Mouse (Mus musculus): ENCODE data around the gene Arhgef3. TPM values are rescaled to one million over a fixed set of nuclear protein-coding genes. Genes with fewer than 3 reads are reported as not detected.

Arhgef3 gene
- total RNA-seq, 2 experiments from 2014 or later = 29.9 to 44.1 TPM

DNA sequence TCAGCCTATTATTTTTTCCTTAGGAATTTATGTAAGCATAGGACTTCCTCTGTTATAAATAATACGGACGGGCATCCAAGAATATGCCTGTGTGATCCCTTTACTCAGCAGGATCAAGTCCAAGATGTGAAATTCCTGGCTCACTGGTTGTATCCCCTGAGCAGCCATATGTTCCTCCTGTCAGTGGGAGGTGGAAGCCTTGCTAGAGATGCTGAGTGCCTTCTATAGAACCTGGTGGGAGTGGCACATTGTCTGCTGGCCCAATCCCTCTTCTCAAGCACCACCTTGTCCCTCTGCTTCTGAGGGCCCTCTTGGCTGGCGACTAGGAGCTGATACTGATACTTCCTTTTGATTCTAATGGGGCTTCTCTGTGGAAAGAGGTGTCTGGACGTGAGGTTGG is 155.1 kb downstream of the Arhgef3 start:
- no peak for DNase-seq

DNA sequence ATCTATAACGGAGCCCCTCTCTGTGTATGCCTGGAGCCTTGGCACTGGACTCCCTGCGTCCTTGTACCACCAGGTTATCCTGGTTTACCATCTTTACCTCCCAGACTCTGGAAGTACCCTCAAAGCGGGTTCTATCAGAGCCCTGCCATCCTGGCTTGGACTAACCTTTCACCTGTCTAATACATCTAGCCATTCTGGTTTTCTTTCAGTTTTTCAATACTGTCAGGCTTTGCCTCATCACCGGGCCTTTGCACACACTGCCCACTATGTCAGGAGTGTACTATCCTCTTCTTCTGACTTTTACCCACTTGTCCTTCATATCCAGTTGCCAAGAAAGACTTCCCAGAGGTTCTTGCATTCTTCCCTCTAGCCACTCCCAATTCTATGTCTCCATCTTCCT is 155.8 kb downstream of the Arhgef3 start:
- DNase-seq = no peak

DNA sequence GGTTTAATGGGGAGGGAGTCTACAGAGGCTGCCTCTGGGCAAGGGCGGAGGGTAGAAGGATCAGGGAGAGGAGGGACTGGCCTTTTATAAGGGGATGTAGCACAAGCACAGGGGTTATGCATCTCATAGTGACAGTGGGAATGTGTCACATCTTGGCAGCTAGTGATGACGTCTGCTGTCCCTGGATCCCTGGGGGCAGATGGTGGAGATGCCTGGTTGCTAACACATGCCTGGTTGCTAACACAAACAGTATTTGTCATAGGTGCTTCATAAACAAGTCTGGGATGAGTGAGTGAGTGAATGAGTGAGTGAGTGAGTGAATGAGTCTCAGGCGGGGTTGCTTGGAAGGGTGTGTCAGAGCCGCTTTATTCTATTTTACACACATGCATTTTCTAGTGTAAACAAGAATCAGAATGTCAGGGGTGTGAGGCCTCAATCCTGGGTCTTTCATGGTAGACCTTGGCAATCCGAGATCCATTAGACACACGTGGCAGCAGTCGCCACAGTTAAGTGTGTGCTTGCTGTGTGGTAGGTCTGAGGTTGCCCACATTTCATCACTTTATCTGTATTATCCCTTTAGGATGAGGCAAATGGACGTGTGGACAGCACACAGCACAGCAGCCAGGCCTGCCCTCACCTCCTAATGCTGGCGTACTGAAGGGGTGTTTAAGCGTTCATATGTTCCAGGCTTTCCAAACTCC is 156.8 kb downstream of the Arhgef3 start:
- DNase-seq = no peak

DNA sequence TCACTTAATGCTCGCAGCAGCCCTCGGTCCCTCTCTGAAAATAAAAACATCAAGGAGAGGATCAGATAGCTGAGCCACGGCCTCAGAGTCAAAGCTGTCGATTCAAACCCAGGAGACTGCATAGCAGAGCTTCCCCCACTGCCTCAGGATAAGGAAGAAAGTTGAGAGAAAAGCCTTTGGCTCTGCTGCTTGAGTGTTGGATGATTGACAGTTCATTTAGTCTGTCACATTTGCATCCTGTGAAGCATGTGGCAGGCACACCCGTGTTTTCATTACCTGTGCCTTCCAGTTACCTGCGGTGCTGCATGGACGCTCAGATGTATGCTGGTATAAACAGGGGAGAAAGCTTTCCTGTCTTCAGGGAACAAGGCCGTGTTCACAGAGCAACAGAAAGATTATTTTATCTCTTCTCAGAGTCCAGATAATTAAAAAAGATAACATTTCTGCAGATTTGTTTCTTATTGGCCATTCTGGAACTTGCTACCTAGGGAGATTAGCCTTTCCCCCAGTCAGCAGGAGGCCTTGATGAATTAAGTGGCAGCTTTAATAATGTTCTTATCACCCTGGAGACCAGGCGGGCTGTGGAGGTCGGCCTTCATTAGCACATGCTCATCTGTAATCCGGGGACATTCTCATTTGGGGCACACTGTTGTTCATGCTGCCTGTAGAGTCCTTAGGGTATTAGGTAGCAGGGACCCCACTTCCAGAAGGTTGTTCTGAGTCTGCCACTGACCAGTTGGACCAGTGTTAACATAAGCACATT is 157.6 kb downstream of the Arhgef3 start:
- DNase-seq = no peak

DNA sequence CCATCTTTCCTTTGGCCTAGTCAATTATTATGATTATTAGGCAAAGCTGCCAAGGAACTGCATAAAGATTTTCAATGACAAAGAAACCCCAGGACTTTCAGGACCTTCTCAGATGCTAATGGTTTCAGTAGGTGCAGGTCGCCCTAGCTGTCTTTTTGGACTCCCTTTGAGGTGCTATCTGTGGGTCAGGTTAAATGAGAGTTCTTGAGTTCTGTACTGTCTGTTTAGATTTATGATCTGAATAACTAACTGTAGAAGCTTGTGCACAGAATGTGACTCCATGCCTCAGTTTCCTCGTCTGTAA is 158.1 kb downstream of the Arhgef3 start:
- DNase-seq = no peak

DNA sequence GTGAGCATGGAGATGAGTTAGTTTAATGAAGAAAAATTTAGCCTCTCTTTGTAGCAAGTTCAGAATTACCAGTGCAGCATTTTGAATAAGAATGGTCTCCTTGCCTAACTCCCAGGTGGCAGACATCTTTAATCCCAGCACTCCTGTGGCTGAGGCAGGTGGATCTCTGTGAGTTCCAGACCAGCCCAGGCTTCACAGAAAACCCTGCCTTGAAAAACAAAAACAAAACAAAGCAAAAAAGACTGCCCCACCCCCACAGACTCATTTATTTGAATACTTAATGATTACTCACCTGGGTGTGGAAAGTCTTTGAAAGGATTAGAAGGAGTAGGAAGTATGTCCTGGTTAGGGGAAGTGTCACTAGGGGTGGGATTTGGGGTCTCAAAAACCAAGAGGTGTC is 158.5 kb downstream of the Arhgef3 start:
- no peak for DNase-seq

DNA sequence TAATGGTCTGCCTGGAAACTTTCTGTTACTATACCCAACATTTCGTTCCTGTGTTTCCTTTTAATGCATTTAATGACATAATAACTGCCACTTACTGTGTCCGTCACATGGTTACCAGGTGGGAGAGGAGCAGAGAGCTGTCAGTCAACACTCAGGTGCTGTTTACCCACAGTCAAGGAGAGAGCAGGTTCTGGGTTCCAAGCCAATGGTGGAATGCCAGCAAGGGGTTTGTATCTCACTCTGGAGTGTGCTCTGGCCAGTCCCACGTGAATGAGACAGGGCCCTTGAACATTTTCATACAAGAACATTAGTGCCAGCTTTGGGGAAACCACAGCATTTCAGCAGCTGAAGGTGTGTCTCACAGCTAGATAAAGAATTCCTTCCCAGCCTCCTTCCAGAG is 162.6 kb downstream of the Arhgef3 start:
- DNase-seq = no peak

DNA sequence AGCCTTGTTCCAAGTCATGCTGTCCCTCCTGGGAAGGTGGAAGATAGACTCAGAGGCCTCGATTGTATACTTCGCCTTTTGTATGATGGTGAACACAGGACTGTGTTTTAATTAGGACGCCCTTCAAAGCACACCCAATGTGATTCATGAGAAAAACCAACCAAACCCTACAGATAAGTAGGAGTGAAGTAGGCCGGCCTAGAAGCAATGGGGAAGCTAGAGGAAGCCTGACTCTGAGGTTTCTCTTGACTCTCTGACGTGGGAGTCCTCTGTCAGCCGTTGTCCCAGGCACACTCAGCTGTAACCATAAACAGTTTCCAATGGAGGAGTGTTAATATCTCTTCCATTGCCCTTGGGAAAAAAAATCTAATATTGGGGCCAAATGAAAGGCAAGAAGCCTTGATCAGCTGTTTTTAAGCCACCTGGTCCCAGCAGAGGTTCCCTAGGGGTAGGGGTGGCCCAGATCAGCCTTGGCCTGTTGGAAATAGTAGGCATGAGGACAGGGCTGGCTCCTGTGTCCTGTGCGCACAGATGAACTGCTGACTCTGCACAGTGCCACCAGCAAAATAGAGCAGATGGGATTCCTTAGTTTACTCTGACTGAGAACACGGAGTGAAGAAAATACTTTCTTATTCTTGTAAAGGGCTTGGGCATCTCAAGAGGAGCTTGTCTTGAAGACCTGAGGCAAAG is 165.6 kb downstream of the Arhgef3 start:
- no peak for DNase-seq

DNA sequence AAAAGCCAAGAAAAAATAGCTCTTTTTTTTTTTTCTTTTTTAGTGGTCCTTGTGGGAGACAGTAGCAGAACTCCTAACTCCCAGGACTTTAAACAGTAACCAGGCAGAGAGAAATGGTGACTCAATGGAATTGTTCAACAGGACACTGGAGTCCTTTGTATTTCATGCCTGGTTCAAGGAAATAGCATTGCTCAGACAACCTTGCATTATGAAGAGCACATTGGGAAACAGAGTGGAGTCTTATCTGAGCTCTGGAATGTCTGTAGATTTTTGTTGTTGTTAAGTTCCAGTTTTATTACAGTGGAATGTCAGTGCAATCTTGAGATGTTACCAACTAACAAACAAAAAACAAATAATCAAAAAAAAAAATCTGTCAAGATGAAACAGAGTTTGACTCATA is 169.3 kb downstream of the Arhgef3 start:
- DNase-seq = no peak

DNA sequence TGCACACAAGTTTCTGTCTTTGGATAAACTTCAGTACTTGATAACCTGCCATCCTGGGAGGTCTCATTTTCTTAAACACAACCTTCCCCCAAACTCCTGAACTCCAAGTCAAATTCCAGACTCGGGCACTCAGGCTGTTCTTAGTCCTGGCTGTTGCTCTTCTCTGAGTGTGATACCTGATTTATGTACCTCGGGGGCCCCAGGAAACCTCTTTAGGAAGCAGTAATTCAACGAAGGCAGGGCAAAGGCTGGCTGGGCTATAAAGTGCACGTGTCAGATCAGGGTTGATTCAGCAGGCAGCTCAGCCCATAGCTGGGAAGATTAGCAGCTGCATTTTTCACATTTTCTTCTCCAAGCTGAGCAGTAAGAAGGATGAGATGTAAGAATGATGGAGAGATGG is 171.5 kb downstream of the Arhgef3 start:
- DNase-seq = no peak

DNA sequence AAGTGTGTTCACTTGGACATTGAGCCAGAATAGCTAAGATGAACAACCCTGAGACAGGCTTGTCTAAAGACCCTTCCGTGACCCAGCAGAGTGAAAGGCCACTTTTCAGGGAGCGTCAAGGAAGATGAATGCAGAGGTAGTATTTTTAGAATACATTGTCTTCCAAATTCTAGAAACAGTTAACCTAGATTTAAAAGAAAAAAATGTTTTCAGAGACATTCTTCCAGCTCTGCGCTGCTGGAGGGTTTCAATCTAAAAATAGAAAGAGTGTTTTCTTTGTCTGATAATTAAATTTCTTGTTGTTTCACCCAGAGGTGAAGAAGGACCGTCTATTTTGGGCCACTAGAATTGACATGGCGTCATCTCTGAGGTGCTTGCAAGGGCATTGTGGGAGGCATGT is 174.4 kb downstream of the Arhgef3 start:
- DNase-seq = no peak

DNA sequence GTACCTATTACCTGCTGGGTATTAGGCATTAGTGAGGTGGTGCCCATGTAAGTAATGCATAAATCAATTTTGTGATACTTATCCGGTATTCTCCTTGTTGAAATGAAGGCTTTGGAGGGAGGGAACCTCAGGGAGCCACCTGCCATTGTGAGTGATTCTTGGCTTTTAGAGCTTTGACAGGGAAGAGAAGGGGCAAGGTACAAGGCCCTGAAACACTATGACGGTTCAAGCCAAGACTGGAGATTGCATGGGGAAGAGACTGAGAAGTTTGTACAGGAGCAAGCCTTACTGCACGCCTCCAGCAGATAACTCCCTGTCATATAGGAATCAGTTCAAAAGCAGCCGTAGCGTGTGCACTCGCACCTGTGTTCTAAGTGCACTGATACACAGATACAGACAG is 177.4 kb downstream of the Arhgef3 start:
- no peak for DNase-seq

DNA sequence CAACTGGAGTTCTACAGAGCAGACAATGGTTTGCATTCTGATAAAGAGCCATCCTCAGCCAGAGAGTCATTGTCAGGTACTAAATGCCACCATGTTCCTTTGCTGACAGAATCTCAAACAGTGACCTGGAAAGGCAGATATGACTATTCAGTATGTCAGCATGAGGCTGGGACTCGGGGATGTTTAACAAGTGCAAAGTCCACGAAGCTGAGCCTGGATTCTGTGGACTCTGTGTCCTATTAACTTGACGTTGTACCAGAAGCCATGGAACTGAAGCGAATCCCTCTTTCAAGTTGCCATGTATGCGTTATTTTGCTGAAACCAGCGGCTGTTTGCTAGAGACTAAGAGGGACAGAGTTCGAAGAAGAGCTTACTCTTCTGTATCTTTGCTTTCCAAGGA is 181.1 kb downstream of the Arhgef3 start:
- DNase-seq = no peak

DNA sequence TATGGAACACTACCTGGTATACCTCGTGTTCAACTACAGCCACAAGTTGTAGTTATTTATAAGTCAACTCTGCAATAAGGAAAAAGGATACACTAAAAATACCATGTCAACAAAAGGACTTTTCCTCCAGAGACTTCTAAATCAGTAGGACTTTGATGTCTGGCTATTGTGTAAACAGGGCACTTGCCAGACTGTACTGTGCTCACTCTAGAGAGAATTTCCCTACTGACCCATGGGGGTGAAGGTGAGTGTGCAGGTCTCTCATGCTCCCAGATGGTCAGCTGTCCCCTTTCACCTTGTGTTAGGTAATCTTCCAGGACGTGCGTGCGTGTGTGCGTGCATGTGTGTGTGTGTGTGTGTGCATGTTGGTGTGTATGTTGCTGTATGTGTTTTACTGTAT is 182.3 kb downstream of the Arhgef3 start:
- DNase-seq = peak in 1 of 2 experiments; percentile 15

DNA sequence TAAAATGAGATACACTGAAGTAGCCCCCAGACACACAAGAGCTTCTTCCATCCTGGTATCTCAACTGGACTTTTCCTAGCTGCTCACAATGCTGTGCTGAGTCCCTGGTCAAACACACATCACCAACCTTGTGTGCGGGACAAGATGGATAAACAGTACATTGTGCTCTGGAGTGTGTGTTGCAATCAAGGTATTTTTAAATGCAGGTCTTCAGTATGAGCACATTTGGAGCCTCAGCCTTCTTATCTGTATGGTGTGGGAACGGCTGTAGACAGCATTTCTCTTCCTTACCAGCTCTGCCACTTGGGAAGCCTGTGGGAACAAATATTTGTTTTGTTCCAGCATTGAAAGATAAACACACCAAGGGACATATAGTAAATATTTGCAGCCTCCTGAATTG is 184.2 kb downstream of the Arhgef3 start:
- no peak for DNase-seq

DNA sequence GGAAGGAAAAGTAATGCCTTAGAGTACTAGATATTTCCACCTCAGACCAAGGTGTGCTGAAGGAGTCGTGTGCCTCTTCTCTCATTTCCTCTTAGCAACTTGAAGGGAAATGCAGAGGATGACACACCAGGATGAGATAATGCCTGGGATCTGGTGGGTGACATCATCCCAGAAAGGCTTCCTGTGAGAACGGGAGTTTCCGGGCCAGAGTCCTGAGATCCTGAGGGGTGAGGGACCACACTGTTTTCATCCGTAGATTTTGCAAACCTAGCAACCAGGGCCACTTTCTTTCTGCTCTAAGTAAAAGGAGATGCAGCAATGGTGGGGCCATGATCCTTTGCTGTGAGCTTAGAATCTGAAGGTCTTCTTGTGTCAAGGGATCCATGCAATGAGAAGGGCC is 185.0 kb downstream of the Arhgef3 start:
- DNase-seq = peak; percentile 25 to 35

DNA sequence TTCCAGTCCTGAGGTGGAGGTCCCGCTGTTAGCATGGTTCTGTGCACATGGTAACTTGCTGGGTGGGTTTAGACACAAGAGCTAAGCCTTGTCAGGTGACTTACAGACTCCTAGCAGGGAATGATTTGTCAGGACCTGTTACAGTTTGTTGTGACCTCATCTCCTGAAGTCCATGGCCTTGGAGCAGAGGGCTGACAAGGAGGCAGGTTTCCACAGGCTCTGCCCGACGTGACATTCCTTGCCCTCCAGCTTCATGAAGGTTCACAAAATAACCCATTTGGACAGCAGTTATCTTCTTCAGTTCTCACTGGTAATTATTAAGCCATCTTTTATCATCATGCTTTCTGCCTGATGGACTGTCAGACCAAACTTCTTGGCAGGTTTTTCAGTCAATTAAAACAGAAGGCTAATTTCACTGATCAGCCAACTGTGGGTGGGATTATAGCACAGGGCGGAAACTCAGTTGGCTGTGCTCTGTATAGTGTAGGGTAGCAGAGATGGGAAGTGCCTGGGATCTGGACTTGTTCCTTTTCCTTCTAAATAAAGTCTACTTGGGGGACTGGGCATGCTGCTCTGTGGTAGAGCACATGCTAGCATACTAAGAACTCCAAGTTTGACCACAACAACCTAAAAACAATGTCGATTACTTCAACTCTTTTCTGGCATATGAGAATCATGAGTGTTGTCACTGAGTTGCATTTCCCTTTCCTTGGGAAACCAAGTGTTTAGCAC is 187.2 kb downstream of the Arhgef3 start:
- DNase-seq = no peak

DNA sequence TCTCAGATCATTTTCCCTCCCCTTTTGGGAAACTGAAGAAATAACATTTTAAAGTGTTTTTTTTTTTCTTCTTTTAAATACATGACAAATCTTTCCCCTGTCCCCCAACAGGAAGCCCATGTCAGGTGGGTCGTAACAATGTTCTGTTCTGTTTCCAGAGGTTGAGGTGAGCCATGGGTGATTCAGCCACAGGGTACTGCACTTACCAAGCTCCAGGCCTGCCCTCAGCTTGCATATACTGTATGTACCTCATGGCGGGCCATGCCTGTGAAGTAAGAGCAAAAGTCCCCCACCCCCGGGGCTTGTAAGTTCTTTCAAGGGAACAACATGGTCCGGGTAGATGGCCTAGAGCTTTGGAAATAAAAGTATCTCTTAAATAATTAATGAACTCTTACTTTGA is 188.6 kb downstream of the Arhgef3 start:
- DNase-seq = no peak

DNA sequence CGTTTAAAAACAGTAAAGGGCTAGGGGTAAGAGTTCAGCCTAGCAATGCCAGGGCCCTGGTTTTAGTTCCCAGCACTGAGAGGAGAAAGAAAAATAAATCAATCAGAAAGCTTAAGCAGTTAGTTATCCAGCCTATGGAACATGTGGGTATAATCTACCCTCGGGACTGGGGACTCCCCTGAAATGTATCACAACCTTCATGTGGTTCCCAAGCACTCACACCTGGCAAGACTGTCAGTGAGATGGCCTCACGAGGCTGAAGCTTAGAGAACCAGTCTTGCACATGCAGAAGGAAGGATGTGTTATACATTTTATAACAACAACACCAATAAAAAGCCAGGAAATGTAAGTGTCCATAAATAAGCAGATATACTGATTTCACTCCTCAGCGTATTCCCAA is 189.7 kb downstream of the Arhgef3 start:
- DNase-seq = no peak

DNA sequence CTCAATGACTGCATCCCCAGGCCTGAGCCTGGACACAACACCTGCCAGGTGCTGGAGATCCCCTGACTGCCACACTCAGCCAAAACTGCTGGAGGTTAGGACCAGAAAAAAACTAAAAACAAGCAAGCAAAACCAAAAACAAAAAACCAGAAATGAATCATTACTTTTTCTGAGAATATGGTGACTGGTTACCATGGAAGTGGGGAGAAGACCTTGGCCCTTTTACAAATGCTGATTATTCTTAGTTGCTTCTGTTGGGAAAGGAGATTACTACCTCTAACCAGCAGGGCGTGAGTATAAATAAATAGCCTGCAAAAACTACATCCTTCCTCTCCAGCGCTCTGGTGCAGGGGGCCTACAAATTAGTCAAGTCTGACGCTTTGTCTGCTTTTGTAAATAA is 194.1 kb downstream of the Arhgef3 start:
- DNase-seq = no peak

DNA sequence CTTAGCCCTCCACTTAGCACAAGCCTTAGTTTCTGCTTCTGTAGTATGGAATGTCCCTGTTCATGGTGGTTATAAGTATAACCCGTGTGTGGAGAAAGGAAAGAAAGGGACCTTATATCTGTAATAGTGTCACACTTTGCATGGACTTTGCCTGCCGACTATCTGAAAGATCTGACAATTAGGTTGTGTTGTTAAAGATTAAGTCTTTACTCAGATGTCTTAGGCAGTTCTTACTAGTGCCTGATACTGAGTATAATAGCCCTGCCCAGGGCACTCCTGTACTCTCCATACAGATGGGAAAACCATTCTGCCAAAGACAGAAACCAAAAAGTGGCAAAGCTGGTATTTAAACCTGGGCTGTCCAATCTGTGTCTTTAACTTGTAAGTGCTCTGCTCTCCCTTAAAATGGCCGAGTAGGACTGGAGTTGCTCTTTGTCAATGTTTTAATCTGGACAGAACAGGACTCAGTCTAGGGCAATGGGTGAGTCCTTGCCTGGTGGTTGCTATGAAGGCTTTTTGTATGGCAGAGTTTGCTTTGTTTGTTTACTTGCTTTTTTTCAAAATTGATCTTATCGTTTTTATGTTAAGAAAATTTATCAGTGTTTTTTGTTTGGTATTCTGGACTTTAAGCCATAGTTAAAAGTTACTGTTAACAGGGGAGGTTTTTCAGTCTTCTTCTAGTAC is 196.0 kb downstream of the Arhgef3 start:
- no peak for DNase-seq

DNA sequence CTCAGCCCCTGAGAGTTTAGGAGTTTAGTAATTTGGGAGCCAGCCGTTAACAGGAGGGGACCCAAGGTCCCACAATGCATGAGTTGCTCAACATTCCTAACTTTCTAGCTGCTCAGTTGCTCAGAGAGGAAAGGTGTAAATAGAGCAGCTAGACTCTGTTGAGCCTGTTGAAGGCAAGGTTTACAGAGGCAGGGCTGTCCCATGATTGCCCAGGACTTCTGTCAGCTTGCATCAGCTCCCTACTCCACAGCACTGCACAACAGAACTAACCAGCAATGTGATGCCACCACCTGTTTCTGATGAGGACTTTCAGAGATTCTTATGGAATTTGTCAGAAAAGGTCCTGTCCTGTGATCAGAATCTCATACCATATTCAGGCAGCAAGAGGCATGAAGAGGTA is 197.7 kb downstream of the Arhgef3 start:
- no peak for DNase-seq
